Mouse (Mus musculus) mouse embryonic stem cell (cell line): ENCODE measurements around the gene Ptpra.
"Not testable (repeated sequence)": the region's sequence is repeated elsewhere in the genome, so short reads cannot be mapped to it uniquely, and the experiment has no call there.

Experiments
- in situ Hi-C, 2 experiments: fragments of 300-500 bp; cut with MboI; formaldehyde crosslinking; loops; 1 replicate in 1 of 2; 3 replicates in 1 of 2; pipeline ENCODE4 v1.14.3; 2019 to 2020; ENCODE audit warnings: low sequenced_read_pairs in 2 of 2, low pct_unique_long_range_greater_than_20kb in 1 of 2, mixed read lengths in 1 of 2; ENCODE audit not compliant: unreplicated experiment in 1 of 2

The Ptpra gene

GRCm38 (mm10) chr2:130529925-130530324 lies 79.8 kb downstream of the Ptpra start:
- in situ Hi-C loops = no loop called here

- in situ Hi-C loops = no loop called here
Measured at GRCm38 (mm10) chr2:130532201-130532600, 82.1 kb downstream of the Ptpra start.

- in situ Hi-C loops = no loop called here
Measured at GRCm38 (mm10) chr2:130535017-130535416, 84.9 kb downstream of the Ptpra start.

GRCm38 (mm10) chr2:130536890-130537289 lies 86.8 kb downstream of the Ptpra start:
- in situ Hi-C loops = no loop called here

- in situ Hi-C loops = no loop called here
Measured at GRCm38 (mm10) chr2:130538876-130539546, 88.9 kb downstream of the Ptpra start.

GRCm38 (mm10) chr2:130540266-130540665 lies 90.2 kb downstream of the Ptpra start:
- in situ Hi-C loops = no loop called here

- in situ Hi-C loops = no loop called here
Measured at GRCm38 (mm10) chr2:130546957-130547356, 96.9 kb downstream of the Ptpra start.

GRCm38 (mm10) chr2:130554841-130555240 lies 104.8 kb downstream of the Ptpra start:
- in situ Hi-C loops = no loop called here

- in situ Hi-C loops = no loop called here
Measured at GRCm38 (mm10) chr2:130556292-130556691, 106.2 kb downstream of the Ptpra start.

- in situ Hi-C loops = no loop called here
Measured at GRCm38 (mm10) chr2:130557462-130557861, 107.4 kb downstream of the Ptpra start.

- in situ Hi-C loops = no loop called here
Measured at GRCm38 (mm10) chr2:130558015-130558414, 107.9 kb downstream of the Ptpra start.

GRCm38 (mm10) chr2:130563212-130564055 lies 113.4 kb downstream of the Ptpra start, which contains the start of gene Mrps26:
Gene Mrps26 (plus strand): TSS chr2:130563742.
- in situ Hi-C loops = no loop called here

- in situ Hi-C loops = no loop called here
Measured at GRCm38 (mm10) chr2:130564063-130564462, 114.0 kb downstream of the Ptpra start.

- in situ Hi-C loops = no loop called here
Measured at GRCm38 (mm10) chr2:130564983-130565382, 114.9 kb downstream of the Ptpra start.

- in situ Hi-C loops = no loop called here
Measured at GRCm38 (mm10) chr2:130568921-130569320, 118.8 kb downstream of the Ptpra start.

GRCm38 (mm10) chr2:130569926-130570325 lies 119.8 kb downstream of the Ptpra start:
- in situ Hi-C loops = no loop called here

- in situ Hi-C loops = no loop called here
Measured at GRCm38 (mm10) chr2:130574960-130575359, 124.9 kb downstream of the Ptpra start.

GRCm38 (mm10) chr2:130575873-130576272 lies 125.8 kb downstream of the Ptpra start, which contains the start of gene Oxt:
Gene Oxt (plus strand): TSS chr2:130576173.
- in situ Hi-C loops = no loop called here

GRCm38 (mm10) chr2:130576564-130576963 lies 126.5 kb downstream of the Ptpra start:
- in situ Hi-C loops = not testable (repeated sequence)

- in situ Hi-C loops = no loop called here
Measured at GRCm38 (mm10) chr2:130577021-130577420, 126.9 kb downstream of the Ptpra start.
